Mouse (Mus musculus) midbrain, embryonic 12.5 days (tissue): ENCODE data around the gene A830018L16Rik. TPM values are rescaled to one million over a fixed set of nuclear protein-coding genes. Genes with fewer than 3 reads are reported as not detected.
A peak's percentile ranks its signal among the peaks of the same experiment; 100 is the strongest.
"Not testable (repeated sequence)": the region's sequence is repeated elsewhere in the genome, so short reads cannot be mapped to it uniquely, and the experiment has no call there.

ENCODE experiments used
- ATAC-seq: fragments of 200-750 bp; cut with Nextera tagmentation; 2 replicates; pipeline ENCODE4 v1.8.0; 2017; ENCODE audit warnings: low read depth, moderate TSS enrichment, moderate library complexity; ENCODE audit not compliant: low FRiP score
- H3K27ac ChIP-seq: fragments of 300-500 bp; sonication (generic); replicated peaks from 2 replicates; pipeline ENCODE4 v1.5.1; 2016; ENCODE audit warnings: mild to moderate bottlenecking
- H3K27me3 ChIP-seq: fragments of 300-500 bp; sonication (generic); 2 replicates; pipeline ENCODE4 v1.6.1; 2016; ENCODE audit warnings: mild to moderate bottlenecking
- H3K36me3 ChIP-seq: fragments of 300-500 bp; sonication (generic); 2 replicates; pipeline ENCODE4 v1.6.1; 2016
- H3K4me1 ChIP-seq: fragments of 300-500 bp; sonication (generic); 2 replicates; pipeline ENCODE4 v1.6.1; 2016
- H3K4me2 ChIP-seq: fragments of 300-500 bp; sonication (generic); replicated peaks from 2 replicates; pipeline ENCODE4 v1.6.1; 2016; ENCODE audit warnings: mild to moderate bottlenecking, moderate library complexity
- H3K4me3 ChIP-seq: fragments of 300-500 bp; sonication (generic); 2 replicates; pipeline ENCODE4 v1.5.1; 2016; ENCODE audit warnings: mild to moderate bottlenecking
- H3K9ac ChIP-seq: fragments of 300-500 bp; sonication (generic); replicated peaks from 2 replicates; pipeline ENCODE4 v1.6.1; 2016; ENCODE audit warnings: mild to moderate bottlenecking, moderate library complexity
- H3K9me3 ChIP-seq: fragments of 300-500 bp; sonication (generic); 2 replicates; pipeline ENCODE4 v1.6.1; 2016; ENCODE audit warnings: mild to moderate bottlenecking
- WGBS: fragments of 180-500 bp; shearing (Covaris S2); methylation state at CpG from one replicate; pipeline ENCODE4 v1.1.7; 2016; 5-methylcytosine and 5-hydroxymethylcytosine counted together
- polyA plus RNA-seq: library from polyadenylated mRNA; unstranded; fragments of >200 nt; fragmentation: Nextera tagmentation; extraction: Ambion mirVana; gene quantifications from 2 replicates; pipeline ENCODE4 v1.2.1, GENCODE M21; 2016

Gene A830018L16Rik
- polyA plus RNA-seq, 1 experiment from 2014 or later, result 2.3 TPM

DNA sequence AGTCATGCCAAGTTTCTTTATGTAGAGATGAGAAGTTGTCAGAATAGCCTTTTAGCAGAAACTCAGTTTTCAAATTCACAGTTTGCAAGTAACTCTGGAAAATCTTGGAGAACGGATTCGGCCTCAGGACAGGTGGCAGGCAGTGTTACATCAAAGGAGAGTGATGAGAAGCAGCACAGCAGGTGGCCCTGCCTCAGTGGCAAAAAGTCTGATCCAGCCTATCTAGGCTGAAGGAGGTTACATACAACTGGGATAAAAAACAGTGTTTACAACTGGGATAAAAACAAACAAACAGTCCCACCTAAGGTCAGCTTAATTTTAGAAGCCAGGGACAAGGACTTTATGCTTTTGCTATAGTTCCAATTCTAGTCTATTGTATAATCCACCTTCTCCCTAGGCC, 79.0 kb downstream of the A830018L16Rik start:
- Histone ChIP-seq H3K4me2 (no peak overlapping the region), H3K9ac (no peak overlapping the region), H3K27ac (no peak overlapping the region), H3K4me1 (no peaks in the 10 kb centered on the region), H3K36me3 (no peaks in the 10 kb centered on the region), H3K9me3 (no peaks in the 10 kb centered on the region), H3K4me3 (no peak overlapping the region), H3K27me3 (no peaks in the 10 kb centered on the region)
- WGBS, result 77% methylated on average over 2 of the region's 2 CpGs
- ATAC-seq, result no peak

DNA sequence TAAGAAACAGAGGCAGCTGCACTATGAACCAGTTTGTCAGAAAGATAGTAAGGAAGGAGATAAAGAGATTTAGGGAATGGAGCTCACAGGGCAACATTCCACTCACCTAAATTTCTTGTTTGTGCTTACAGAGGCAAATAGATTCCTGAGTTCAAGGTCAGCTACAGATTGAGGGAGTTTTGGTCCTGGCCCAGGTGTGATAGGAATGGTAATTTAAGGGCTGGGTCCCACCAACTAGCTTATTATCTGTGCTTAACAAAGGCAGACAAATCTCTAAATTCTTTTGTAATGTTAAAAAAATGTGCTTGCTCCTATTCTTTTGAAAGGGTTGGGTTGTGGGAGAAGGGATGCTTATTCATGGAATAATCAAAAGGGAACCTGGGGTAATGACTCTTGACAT, 87.7 kb downstream of the A830018L16Rik start:
- Histone ChIP-seq H3K9me3 (no peaks in the 10 kb centered on the region), H3K4me1 (no peaks in the 10 kb centered on the region), H3K27me3 (no peaks in the 10 kb centered on the region), H3K27ac (no peak overlapping the region), H3K9ac (no peak overlapping the region), H3K4me2 (no peak overlapping the region), H3K4me3 (no peak overlapping the region), H3K36me3 (no peaks in the 10 kb centered on the region)
- ATAC-seq, result no peak

DNA sequence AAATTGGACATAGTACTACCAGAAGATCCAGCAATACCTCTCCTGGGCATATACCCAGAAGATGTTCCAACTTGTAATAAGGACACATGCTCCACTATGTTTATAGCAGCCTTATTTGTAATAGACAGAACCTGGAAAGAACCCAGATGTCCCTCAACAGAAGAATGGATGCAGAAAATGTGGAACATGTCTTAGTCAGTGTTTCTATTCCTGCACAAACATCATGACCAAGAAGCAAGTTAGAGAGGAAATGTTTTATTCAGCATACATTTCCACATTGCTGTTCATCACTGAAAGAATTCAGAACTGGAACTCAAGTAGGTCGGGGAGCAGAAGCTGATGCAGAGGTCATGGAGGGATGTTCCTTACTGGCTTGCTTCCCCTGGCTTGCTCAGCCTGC, 135.9 kb downstream of the A830018L16Rik start:
- not testable (repeated sequence) for H3K9me3 ChIP-seq, H3K4me1 ChIP-seq, H3K4me2 ChIP-seq, ATAC-seq, H3K36me3 ChIP-seq, H3K27ac ChIP-seq, H3K9ac ChIP-seq, H3K27me3 ChIP-seq, H3K4me3 ChIP-seq
- WGBS, result 75% methylated on average over 1 of the region's 1 CpGs

DNA sequence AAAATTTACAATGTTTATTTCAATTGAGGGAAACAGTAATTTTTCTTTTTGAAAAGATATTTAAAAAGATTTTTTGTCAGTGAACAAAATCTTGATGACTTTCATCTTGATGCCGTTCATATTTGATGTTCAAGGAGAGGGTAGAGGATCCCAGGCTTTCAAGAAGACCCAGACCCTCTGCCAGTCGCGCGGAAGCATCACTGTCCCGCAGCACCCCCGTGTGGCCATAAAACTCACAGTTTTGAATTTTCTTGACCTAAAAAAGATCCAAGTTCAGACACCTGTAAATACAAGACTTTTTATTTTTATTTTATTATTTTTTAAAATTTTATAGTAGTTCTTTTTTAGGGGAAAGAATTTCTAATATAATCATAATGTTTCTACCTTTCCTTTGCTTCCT, 151.4 kb downstream of the A830018L16Rik start:
- Histone ChIP-seq H3K36me3 (no peaks in the 10 kb centered on the region), H3K9me3 (no peaks in the 10 kb centered on the region), H3K27ac (no peak overlapping the region), H3K4me3 (no peak overlapping the region), H3K9ac (no peak overlapping the region), H3K4me2 (no peak overlapping the region), H3K4me1 (no peaks in the 10 kb centered on the region), H3K27me3 (no peaks in the 10 kb centered on the region)
- ATAC-seq, result 0 out of 2 replicates have a peak, but pooled peaks have one; percentile 56
- WGBS, result 12% methylated on average over 6 of the region's 6 CpGs

DNA sequence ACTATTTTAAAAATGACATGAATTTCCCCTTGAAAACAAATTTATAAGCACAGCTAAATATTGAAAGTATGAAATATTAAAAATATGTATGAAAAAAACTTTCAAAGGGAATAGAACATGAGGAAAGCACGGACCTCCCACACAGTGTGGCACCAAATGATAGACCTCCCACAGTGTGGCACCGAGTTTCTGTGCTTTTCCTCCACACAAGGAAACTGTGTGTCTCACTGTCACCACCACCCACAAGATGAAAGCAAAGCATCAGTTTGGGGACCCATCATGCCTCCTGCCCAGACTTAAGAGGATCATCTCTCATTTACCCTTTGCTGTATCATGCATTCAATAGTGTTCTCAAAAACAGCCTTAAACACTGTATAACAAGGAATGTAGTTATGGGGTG, 152.8 kb downstream of the A830018L16Rik start:
- Histone ChIP-seq H3K4me3 (no peak overlapping the region), H3K9me3 (no peaks in the 10 kb centered on the region), H3K4me1 (no peaks in the 10 kb centered on the region), H3K27me3 (no peaks in the 10 kb centered on the region), H3K4me2 (no peak overlapping the region), H3K9ac (no peak overlapping the region), H3K36me3 (no peaks in the 10 kb centered on the region), H3K27ac (no peak overlapping the region)
- WGBS, result 78% methylated on average over 2 of the region's 2 CpGs
- ATAC-seq, result no peak

DNA sequence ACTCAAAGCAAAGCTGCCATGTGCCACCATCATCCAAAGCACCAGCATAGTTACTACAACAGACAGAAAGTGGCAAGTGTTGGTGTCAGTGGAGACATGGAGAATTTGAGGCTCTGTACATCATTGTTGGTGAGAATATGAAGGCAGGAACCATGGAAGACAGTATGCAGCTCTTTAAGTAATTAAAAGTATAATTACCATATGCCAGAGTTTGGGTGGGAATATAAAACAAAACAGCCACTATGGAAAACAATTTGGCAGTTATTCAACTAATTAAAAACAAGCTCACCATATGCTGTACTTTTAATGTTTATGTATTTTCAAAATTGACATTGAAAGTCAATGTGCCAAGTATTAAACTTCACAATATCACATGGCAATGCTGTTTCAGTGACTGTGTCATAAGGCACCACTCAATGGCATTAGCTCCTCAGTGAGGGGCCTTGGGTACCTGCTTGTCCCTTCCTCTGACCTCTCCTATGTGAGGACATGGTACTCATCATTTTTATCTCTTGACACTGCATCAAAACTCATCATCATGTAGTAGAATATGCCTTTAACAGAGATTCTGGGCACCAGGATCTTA, 153.5 kb downstream of the A830018L16Rik start:
- Histone ChIP-seq H3K4me2 (no peak overlapping the region), H3K36me3 (no peaks in the 10 kb centered on the region), H3K4me1 (no peaks in the 10 kb centered on the region), H3K9ac (no peak overlapping the region), H3K27me3 (no peaks in the 10 kb centered on the region), H3K27ac (no peak overlapping the region), H3K4me3 (no peak overlapping the region), H3K9me3 (no peaks in the 10 kb centered on the region)
- no peak for ATAC-seq

DNA sequence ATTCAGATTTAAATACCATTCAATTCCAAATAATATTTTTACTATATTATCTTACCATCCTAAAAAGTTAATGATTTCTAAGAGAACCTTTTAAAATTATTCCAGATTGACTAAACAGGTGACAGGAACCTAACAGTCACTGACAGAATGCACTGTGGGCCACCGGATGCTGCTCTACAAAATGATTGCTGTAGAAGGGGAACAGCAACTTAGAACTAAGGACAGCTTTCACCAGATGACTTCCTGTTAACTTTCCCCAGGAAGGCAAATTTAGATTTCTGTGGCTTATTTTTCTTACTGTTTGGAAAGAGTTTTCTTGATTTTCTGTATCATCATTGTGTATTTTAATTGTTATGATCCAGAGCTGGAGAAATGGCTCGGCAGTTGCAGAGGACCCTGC, 156.4 kb downstream of the A830018L16Rik start:
- no peak overlapping the region for H3K4me2 ChIP-seq
- no peaks in the 10 kb centered on the region for H3K27me3 ChIP-seq
- no peaks in the 10 kb centered on the region for H3K4me1 ChIP-seq
- no peaks in the 10 kb centered on the region for H3K36me3 ChIP-seq
- H3K9ac ChIP-seq, result no peak overlapping the region
- no peak overlapping the region for H3K4me3 ChIP-seq
- WGBS, result 92% methylated on average over 2 of the region's 2 CpGs
- no peaks in the 10 kb centered on the region for H3K9me3 ChIP-seq
- H3K27ac ChIP-seq, result no peak overlapping the region
- ATAC-seq, result no peak

DNA sequence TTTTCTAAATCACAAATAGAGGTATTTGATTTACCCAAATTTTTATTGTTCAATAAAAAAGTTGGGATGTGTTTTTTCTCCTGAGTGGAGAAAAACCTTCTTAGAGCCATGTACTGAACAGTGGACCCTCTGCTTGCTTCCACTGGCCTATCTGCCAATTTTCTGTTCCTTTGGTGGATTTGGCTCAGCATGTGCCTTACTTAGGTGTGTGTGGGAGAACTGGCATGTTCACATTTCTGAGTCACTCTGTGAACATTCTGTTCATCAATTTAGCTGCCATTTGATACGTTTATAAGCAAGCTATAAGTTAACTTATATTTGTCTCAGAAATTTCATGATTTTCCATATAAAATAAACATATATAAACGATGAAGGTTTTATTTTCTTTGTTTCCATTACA, 159.6 kb downstream of the A830018L16Rik start:
- WGBS, result 86% methylated on average over 2 of the region's 2 CpGs
- H3K36me3 ChIP-seq, result no peaks in the 10 kb centered on the region
- no peak for ATAC-seq
- no peaks in the 10 kb centered on the region for H3K4me1 ChIP-seq
- H3K27ac ChIP-seq, result no peak overlapping the region
- no peak overlapping the region for H3K4me2 ChIP-seq
- H3K9me3 ChIP-seq, result no peaks in the 10 kb centered on the region
- H3K9ac ChIP-seq, result no peak overlapping the region
- no peaks in the 10 kb centered on the region for H3K27me3 ChIP-seq
- no peak overlapping the region for H3K4me3 ChIP-seq

DNA sequence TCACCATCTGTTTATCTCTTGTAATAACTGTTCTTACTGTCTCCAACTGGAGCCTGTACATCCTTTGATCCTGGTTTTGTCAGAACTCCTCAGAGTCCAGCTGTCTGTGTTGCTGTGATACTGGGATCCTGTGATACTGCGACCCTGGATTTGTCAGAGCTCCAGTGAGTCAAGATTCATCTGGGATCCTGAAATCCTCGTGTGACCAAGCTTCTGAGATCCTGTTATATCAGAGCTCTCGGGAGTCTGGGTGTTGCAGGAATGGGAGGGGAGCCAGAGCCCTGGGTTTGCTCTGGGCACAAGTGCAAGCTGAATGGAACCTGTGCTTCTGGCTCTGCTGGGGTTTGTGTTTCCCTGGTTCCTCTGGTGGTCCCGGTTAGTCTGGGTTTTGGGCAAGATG, 166.1 kb downstream of the A830018L16Rik start:
- no peak overlapping the region for H3K4me2 ChIP-seq
- no peaks in the 10 kb centered on the region for H3K4me1 ChIP-seq
- WGBS, result 76% methylated on average over 4 of the region's 4 CpGs
- no peak for ATAC-seq
- H3K27me3 ChIP-seq, result no peaks in the 10 kb centered on the region
- H3K27ac ChIP-seq, result no peak overlapping the region
- no peaks in the 10 kb centered on the region for H3K36me3 ChIP-seq
- H3K4me3 ChIP-seq, result no peak overlapping the region
- no peaks in the 10 kb centered on the region for H3K9me3 ChIP-seq
- no peak overlapping the region for H3K9ac ChIP-seq

DNA sequence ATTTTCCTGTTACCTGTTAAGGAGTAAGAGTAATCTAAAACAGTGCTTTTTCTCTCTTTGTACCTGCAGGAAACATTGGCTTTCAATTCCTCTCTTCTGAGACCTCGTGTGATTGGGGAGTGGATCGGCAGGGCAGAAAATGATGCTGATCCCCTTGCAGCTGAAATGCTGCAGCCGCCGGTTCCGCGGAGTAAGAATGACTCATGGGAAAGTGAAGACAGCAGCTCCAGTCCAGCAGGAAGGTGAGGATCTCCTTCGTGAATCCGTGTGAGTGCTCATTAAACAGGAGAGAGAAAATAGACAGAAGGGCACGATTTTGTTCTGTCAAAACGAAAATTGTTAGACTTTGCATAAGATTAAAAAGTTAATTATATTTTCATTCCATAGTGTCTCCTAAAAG, 174.4 kb downstream of the A830018L16Rik start:
- Histone ChIP-seq H3K27ac (no peak overlapping the region), H3K9me3 (no peaks in the 10 kb centered on the region), H3K36me3 (no peaks in the 10 kb centered on the region), H3K4me2 (no peak overlapping the region), H3K9ac (no peak overlapping the region), H3K4me1 (no peaks in the 10 kb centered on the region), H3K27me3 (no peaks in the 10 kb centered on the region), H3K4me3 (no peak overlapping the region)
- no peak for ATAC-seq
- WGBS, result 81% methylated on average over 10 of the region's 10 CpGs

DNA sequence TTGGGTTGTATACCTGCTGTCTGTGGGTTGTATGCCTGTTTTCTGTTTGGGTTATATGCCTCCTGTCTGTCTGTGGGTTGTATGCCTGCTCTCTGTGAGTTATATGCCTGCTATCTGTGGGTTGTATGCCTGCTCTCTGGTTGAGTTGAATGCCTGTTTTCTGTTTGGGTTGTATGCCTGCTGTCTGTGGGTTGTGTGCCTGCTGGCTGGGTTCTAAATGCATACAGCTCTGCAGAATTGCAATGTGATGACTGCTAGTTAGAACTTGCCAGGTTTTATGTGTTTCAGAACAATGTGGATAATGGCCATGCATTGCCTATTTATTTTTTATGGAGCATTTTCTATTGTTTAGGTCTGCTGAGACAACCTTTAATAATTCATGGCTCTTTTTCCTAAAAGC, 236.2 kb downstream of the A830018L16Rik start:
- Histone ChIP-seq H3K9me3 (no peaks in the 10 kb centered on the region), H3K27me3 (no peaks in the 10 kb centered on the region), H3K27ac (no peak overlapping the region), H3K4me2 (no peak overlapping the region), H3K4me1 (no peaks in the 10 kb centered on the region), H3K4me3 (no peak overlapping the region), H3K9ac (no peak overlapping the region), H3K36me3 (no peaks in the 10 kb centered on the region)
- no peak for ATAC-seq

DNA sequence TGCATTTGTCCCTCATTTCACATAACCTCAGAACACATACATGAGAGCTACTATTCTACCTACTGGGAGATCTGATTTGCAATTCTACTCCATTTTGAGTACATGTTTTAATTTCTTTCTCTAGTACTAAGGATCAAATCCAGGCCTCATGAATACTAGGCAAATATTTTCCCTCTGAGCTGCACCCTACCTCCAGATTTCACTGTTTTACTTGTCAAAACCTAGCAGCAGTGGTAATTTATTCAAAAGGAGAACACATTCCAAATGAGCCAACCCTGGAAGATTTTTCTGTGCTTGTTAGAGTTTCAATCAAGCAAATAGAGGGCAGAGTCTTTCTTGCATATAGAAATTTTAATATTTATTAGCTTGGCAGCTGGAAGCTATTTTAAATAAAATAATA, 238.9 kb downstream of the A830018L16Rik start:
- no peaks in the 10 kb centered on the region for H3K4me1 ChIP-seq
- no peaks in the 10 kb centered on the region for H3K27me3 ChIP-seq
- H3K9me3 ChIP-seq, result no peaks in the 10 kb centered on the region
- no peak overlapping the region for H3K9ac ChIP-seq
- no peak overlapping the region for H3K27ac ChIP-seq
- H3K4me3 ChIP-seq, result no peak overlapping the region
- ATAC-seq, result no peak
- no peak overlapping the region for H3K4me2 ChIP-seq
- H3K36me3 ChIP-seq, result no peaks in the 10 kb centered on the region

DNA sequence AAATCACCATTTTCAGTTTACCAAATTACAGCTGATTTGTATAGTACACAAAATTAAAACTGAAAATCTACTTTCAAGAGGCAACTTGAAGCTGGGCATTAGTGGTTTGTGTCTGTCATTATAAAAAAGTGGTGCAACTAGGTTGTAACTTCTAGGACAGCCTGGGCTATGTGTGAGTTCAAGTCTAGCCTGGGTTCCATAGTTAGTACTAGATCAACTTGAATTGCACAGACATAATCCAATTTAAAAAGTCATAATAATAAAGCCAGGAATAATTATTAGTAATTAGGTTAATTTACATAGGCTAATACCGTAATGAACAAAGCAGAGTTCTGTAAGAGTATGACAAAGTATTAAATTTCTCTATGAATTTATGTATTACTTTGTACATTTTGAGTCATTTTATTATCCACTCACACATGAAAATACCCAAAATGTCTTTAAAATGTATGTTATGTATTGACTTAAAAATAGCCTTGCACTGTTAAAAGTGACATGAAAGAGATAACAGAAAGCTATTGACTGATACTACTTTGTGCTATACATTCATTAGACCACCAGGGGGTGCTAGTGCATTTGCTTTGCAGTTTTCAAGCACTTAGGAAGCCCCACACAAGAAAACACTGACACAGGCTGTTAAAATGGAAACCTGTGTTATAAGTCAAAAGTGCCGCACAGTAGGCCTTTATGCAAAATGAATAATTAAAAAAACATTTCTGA, 243.6 kb downstream of the A830018L16Rik start:
- Histone ChIP-seq H3K9ac (no peak overlapping the region), H3K9me3 (no peaks in the 10 kb centered on the region), H3K4me2 (no peak overlapping the region), H3K27me3 (peaks cover 5% of the 10 kb centered on the region; the same call in 1 of the 2 replicates), H3K27ac (no peak overlapping the region), H3K4me1 (no peaks in the 10 kb centered on the region), H3K36me3 (no peaks in the 10 kb centered on the region), H3K4me3 (no peak overlapping the region)
- peak; percentile 89 for ATAC-seq
- WGBS, result 53% methylated on average over 2 of the region's 2 CpGs
